Mouse (Mus musculus) spleen, adult 12 weeks (tissue): ENCODE data around the gene Mup10.
"Not testable (repeated sequence)": the region's sequence is repeated elsewhere in the genome, so short reads cannot be mapped to it uniquely, and the experiment has no call there.

ENCODE experiments used
- DNase-seq: peaks from one replicate; pipeline ENCODE4 v3.0.0; 2022; ENCODE audit warnings: low spot score

Gene Mup10

GRCm38 (mm10) chr4:60582099-60582498 lies at the start of gene Mup10:
Gene Mup10, minus strand, starts transcription at chr4:60582199.
- DNase-seq = not testable (repeated sequence)
